Mouse (Mus musculus) MEL (cell line): Measurements from ENCODE around the gene H2afv. TPM values are rescaled to one million over a fixed set of nuclear protein-coding genes. Genes with fewer than 3 reads are reported as not detected.

Source experiments
- DNase-seq: peaks from one replicate; pipeline ENCODE4 v3.0.0; 2011; ENCODE audit warnings: low read depth, low spot score
- H3K27ac ChIP-seq: 2 replicates; pipeline ENCODE4 v1.5.1; 2012; ENCODE audit warnings: low read depth, mild to moderate bottlenecking, control low read depth, low read length, moderate library complexity; ENCODE audit not compliant: control insufficient read depth
- H3K27me3 ChIP-seq, 2 experiments: fragments of 150-350 bp in 1 of 2; sonication (generic) in 1 of 2; 2 replicates each; pipeline ENCODE4 v1.6.1; 2012; ENCODE audit warnings: low read length in 2 of 2, mild to moderate bottlenecking in 2 of 2, improper control_type of control experiment in 1 of 2, moderate library complexity in 1 of 2; ENCODE audit not compliant: insufficient read depth in 2 of 2, control insufficient read depth in 1 of 2
- H3K36me3 ChIP-seq, 2 experiments: 2 replicates each; pipeline ENCODE4 v1.6.1; 2012 to 2014; ENCODE audit warnings: low read length in 2 of 2, improper control_type of control experiment in 1 of 2, inconsistent platforms in 1 of 2, mild to moderate bottlenecking in 1 of 2; ENCODE audit not compliant: insufficient read depth in 2 of 2, control insufficient read depth in 1 of 2
- H3K4me1 ChIP-seq, 2 experiments: fragments of 150-350 bp in 1 of 2; sonication (generic) in 1 of 2; 2 replicates each; pipeline ENCODE4 v1.6.1; 2012; ENCODE audit warnings: low read length in 2 of 2, improper control_type of control experiment in 1 of 2, mild to moderate bottlenecking in 1 of 2; ENCODE audit not compliant: insufficient read depth in 2 of 2, control insufficient read depth in 1 of 2
- H3K4me3 ChIP-seq, 2 experiments: fragments of 150-350 bp in 1 of 2; sonication (generic) in 1 of 2; 2 replicates each; pipeline ENCODE4 v1.5.1; 2012; ENCODE audit warnings: low read depth in 2 of 2, low read length in 2 of 2, mild to moderate bottlenecking in 2 of 2, moderate library complexity in 2 of 2, control low read depth in 1 of 2, improper control_type of control experiment in 1 of 2; ENCODE audit not compliant: control insufficient read depth in 1 of 2, insufficient read depth in 1 of 2
- H3K79me2 ChIP-seq: 2 replicates; pipeline ENCODE4 v1.6.1; 2012; ENCODE audit warnings: mild to moderate bottlenecking, low read length, moderate library complexity; ENCODE audit not compliant: control insufficient read depth, poor library complexity, insufficient read depth
- H3K9ac ChIP-seq: 2 replicates; pipeline ENCODE4 v1.6.1; 2012; ENCODE audit warnings: low read depth, mild to moderate bottlenecking, control low read depth, low read length, moderate library complexity; ENCODE audit not compliant: control insufficient read depth, poor library complexity, severe bottlenecking
- H3K9me3 ChIP-seq: fragments of 150-350 bp; sonication (generic); replicated peaks from 2 replicates; pipeline ENCODE4 v1.6.1; 2012; ENCODE audit warnings: mild to moderate bottlenecking, low read length, improper control_type of control experiment, moderate library complexity; ENCODE audit not compliant: insufficient read depth
- BHLHE40 ChIP-seq: IDR thresholded peaks from 2 replicates; pipeline ENCODE4 v1.6.1; 2012; ENCODE audit warnings: low read depth, mild to moderate bottlenecking, inconsistent platforms, low read length, improper control_type of control experiment, borderline replicate concordance
- ELF1 ChIP-seq: IDR thresholded peaks from 2 replicates; pipeline ENCODE4 v1.6.1; 2014; ENCODE audit warnings: low read depth, mild to moderate bottlenecking, inconsistent platforms, low read length, improper control_type of control experiment, moderate library complexity
- EP300 ChIP-seq, 2 experiments: IDR thresholded peaks; 2 replicates each; pipeline ENCODE4 v1.6.1; 2011; ENCODE audit warnings: improper control_type of control experiment in 2 of 2, low read length in 2 of 2, low read depth in 1 of 2, mild to moderate bottlenecking in 1 of 2
- ETS1 ChIP-seq: IDR thresholded peaks from 2 replicates; pipeline ENCODE4 v1.6.1; 2012; ENCODE audit warnings: low read depth, mild to moderate bottlenecking, inconsistent platforms, low read length, improper control_type of control experiment, moderate library complexity
- GABPA ChIP-seq: IDR thresholded peaks from 2 replicates; pipeline ENCODE4 v1.6.1; 2012; ENCODE audit warnings: low read depth, mild to moderate bottlenecking, inconsistent platforms, low read length, improper control_type of control experiment, moderate library complexity
- GATA1 ChIP-seq: IDR thresholded peaks from 2 replicates; pipeline ENCODE4 v1.6.1; 2011; ENCODE audit warnings: low read depth, low read length, improper control_type of control experiment
- HCFC1 ChIP-seq: IDR thresholded peaks from 2 replicates; pipeline ENCODE4 v1.6.1; 2012; ENCODE audit warnings: low read depth, mild to moderate bottlenecking, inconsistent platforms, low read length, improper control_type of control experiment, moderate library complexity
- KAT2A ChIP-seq: conservative IDR thresholded peaks from 2 replicates; pipeline ENCODE4 v1.6.1; 2012; ENCODE audit warnings: low read depth, low read length, improper control_type of control experiment, inconsistent platforms
- MAFK ChIP-seq: IDR thresholded peaks from 2 replicates; pipeline ENCODE4 v1.6.1; 2011; ENCODE audit warnings: low read depth, mild to moderate bottlenecking, low read length, improper control_type of control experiment, borderline replicate concordance
- MAX ChIP-seq: IDR thresholded peaks from 2 replicates; pipeline ENCODE4 v1.6.1; 2011; ENCODE audit warnings: low read length, improper control_type of control experiment
- MAZ ChIP-seq: IDR thresholded peaks from 2 replicates; pipeline ENCODE4 v1.6.1; 2012; ENCODE audit warnings: low read depth, mild to moderate bottlenecking, inconsistent platforms, low read length, improper control_type of control experiment
- MEF2A ChIP-seq: IDR thresholded peaks from 2 replicates; pipeline ENCODE4 v1.6.1; 2014; ENCODE audit warnings: low read depth, mild to moderate bottlenecking, inconsistent platforms, low read length, improper control_type of control experiment; ENCODE audit not compliant: poor library complexity, insufficient replicate concordance, severe bottlenecking; ENCODE audit errors: extremely low read depth
- MYC ChIP-seq: IDR thresholded peaks from 2 replicates; pipeline ENCODE4 v1.6.1; 2011; ENCODE audit warnings: low read depth, mild to moderate bottlenecking, low read length, improper control_type of control experiment, moderate library complexity
- NRF1 ChIP-seq: IDR thresholded peaks from 2 replicates; pipeline ENCODE4 v1.6.1; 2014; ENCODE audit warnings: low read depth, mild to moderate bottlenecking, inconsistent platforms, low read length, improper control_type of control experiment, moderate library complexity; ENCODE audit not compliant: poor library complexity, insufficient read depth, severe bottlenecking
- POLR2A ChIP-seq, 2 experiments: IDR thresholded peaks; 2 replicates each; pipeline ENCODE4 v1.6.1; 2011 to 2012; ENCODE audit warnings: low read length in 2 of 2, mild to moderate bottlenecking in 2 of 2, control low read depth in 1 of 2, improper control_type of control experiment in 1 of 2, low read depth in 1 of 2, moderate library complexity in 1 of 2; ENCODE audit not compliant: control insufficient read depth in 1 of 2, insufficient read depth in 1 of 2, poor library complexity in 1 of 2
- POLR2AphosphoS2 ChIP-seq: IDR thresholded peaks from 2 replicates; pipeline ENCODE4 v1.6.1; 2011; ENCODE audit warnings: low read length, improper control_type of control experiment
- POLR2AphosphoS5 ChIP-seq: IDR thresholded peaks from 2 replicates; pipeline ENCODE4 v1.6.1; 2012; ENCODE audit warnings: low read depth, borderline replicate concordance, mild to moderate bottlenecking, inconsistent platforms, low read length, moderate library complexity, mixed read lengths
- RCOR1 ChIP-seq: IDR thresholded peaks from 2 replicates; pipeline ENCODE4 v1.6.1; 2012; ENCODE audit warnings: low read depth, mild to moderate bottlenecking, inconsistent platforms, low read length, improper control_type of control experiment
- TAL1 ChIP-seq: IDR thresholded peaks from 2 replicates; pipeline ENCODE4 v1.6.1; 2012; ENCODE audit warnings: mild to moderate bottlenecking, inconsistent platforms, low read length, moderate library complexity, mixed read lengths
- TBP ChIP-seq: IDR thresholded peaks from 2 replicates; pipeline ENCODE4 v1.8.0; 2011; ENCODE audit warnings: low read depth, low read length, improper control_type of control experiment
- TCF12 ChIP-seq: IDR thresholded peaks from 2 replicates; pipeline ENCODE4 v1.6.1; 2014; ENCODE audit warnings: low read depth, mild to moderate bottlenecking, inconsistent platforms, low read length, improper control_type of control experiment, moderate library complexity
- UBTF ChIP-seq: IDR thresholded peaks from 2 replicates; pipeline ENCODE4 v1.6.1; 2012; ENCODE audit warnings: low read depth, mild to moderate bottlenecking, inconsistent platforms, low read length, improper control_type of control experiment, moderate library complexity, borderline replicate concordance; ENCODE audit not compliant: insufficient read depth
- USF1 ChIP-seq: IDR thresholded peaks from 2 replicates; pipeline ENCODE4 v1.6.1; 2014; ENCODE audit warnings: low read depth, mild to moderate bottlenecking, inconsistent platforms, low read length, improper control_type of control experiment, moderate library complexity
- USF2 ChIP-seq, 2 experiments: IDR thresholded peaks; 2 replicates each; pipeline ENCODE4 v1.6.1; 2011 to 2012; ENCODE audit warnings: improper control_type of control experiment in 2 of 2, low read length in 2 of 2, borderline replicate concordance in 1 of 2, inconsistent platforms in 1 of 2, low read depth in 1 of 2, mild to moderate bottlenecking in 1 of 2; ENCODE audit not compliant: insufficient read depth in 1 of 2
- ZC3H11A ChIP-seq: IDR thresholded peaks from 2 replicates; pipeline ENCODE4 v1.6.1; 2012; ENCODE audit warnings: low read depth, mild to moderate bottlenecking, inconsistent platforms, low read length, improper control_type of control experiment
- ZMIZ1 ChIP-seq: IDR thresholded peaks from 2 replicates; pipeline ENCODE4 v1.6.1; 2012; ENCODE audit warnings: low read depth, mild to moderate bottlenecking, inconsistent platforms, low read length, improper control_type of control experiment, moderate library complexity
- ZNF384 ChIP-seq: IDR thresholded peaks from 2 replicates; pipeline ENCODE4 v1.6.1; 2012; ENCODE audit warnings: low read depth, mild to moderate bottlenecking, inconsistent platforms, low read length, improper control_type of control experiment
- polyA plus RNA-seq, 2 experiments: library from polyadenylated mRNA; stranded (reverse) in 1 of 2; unstranded in 1 of 2; fragments of >175 nt in 1 of 2; fragments of >200 nt in 1 of 2; gene quantifications; 2 replicates each; pipeline versions ENCODE4 v1.2.1 to v1.2.4; 2012; ENCODE audit warnings: low replicate concordance in 2 of 2, low read depth in 1 of 2; ENCODE audit not compliant: insufficient read length in 2 of 2, insufficient read depth in 1 of 2, missing spikeins in 1 of 2
- total RNA-seq: library from RNA; depleted of rRNA; stranded (reverse); fragments of 300-350 nt; gene quantifications from 2 replicates; pipeline ENCODE4 v1.2.3, GENCODE M21; 2012

The H2afv gene
- total and polyA plus RNA-seq, 3 experiments: 97.2 to 159 TPM; not detected in 1

- Histone ChIP-seq H3K79me2 (peaks cover 64% of the 10 kb centered on the region), H3K9me3 (no peaks in the 10 kb centered on the region), H3K27ac (no peak overlapping the region)
- no peak for TF ChIP-seq MEF2A
- TF ChIP-seq ZC3H11A: no peak
- TF ChIP-seq MAX: 0 out of 2 replicates have a peak, but pooled peaks have one; percentile 18
- peak; percentile 90 for TF ChIP-seq ZNF384
- TF ChIP-seq ETS1: no peak
- no peak for TF ChIP-seq GABPA
- TF ChIP-seq POLR2AphosphoS2: no peak
- TF ChIP-seq RCOR1: no peak
- TF ChIP-seq POLR2A (IDR thresholded peaks at IDR 0.05; ENCODE audit: control insufficient read depth in 1 of 2, insufficient read depth in 1 of 2, low read depth in 1 of 2, low read length in 2 of 2, poor library complexity in 1 of 2): no peak
- no peak for TF ChIP-seq ELF1
- TF ChIP-seq POLR2AphosphoS5: no peak
- TF ChIP-seq MAZ: no peak
- no peak for TF ChIP-seq MAFK
- no peak for TF ChIP-seq USF2 (IDR thresholded peaks at IDR 0.05; ENCODE audit: borderline replicate concordance in 1 of 2, insufficient read depth in 1 of 2, low read depth in 1 of 2, low read length in 2 of 2)
- TF ChIP-seq, all 39 proteins: peak for 2
- H3K9ac ChIP-seq: peak overlapping the region; percentile 20
- peak overlapping the region; percentile 28 to 76 for H3K4me3 ChIP-seq
- H3K27me3 ChIP-seq: no peaks in the 10 kb centered on the region
- H3K36me3 ChIP-seq: peaks cover 6 to 40% of the 10 kb centered on the region in 2 experiments; a peak in 3 of 4 replicates
- DNase-seq: no peak
- peaks cover 16 to 26% of the 10 kb centered on the region in 2 experiments; a peak in 3 of 4 replicates for H3K4me1 ChIP-seq
These were observed 27.2 kb upstream of the H2afv start for GRCm38 (mm10) chr11:6471493-6471892.

DNA sequence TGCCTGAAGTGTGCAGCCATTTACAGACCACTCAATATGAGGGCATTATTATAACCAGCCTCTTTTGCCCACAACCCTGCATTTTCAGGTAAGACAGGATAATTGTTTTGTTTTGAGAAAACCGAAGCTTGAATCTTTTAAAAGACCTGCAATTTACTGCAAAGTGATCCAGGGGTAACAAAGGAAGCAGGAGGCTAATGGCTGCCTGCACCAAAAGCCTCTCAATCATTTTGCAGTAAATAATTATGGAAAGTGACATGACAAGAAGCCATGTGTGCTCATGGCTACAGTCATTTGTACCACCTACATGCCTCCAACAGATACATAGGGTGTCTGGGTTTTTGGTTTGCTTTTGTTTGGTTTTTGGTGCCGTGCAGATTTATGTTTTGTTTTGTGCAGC is 26.8 kb upstream of the H2afv start:
- Histone ChIP-seq H3K4me3 (peak overlapping the region; percentile 10 to 76), H3K27ac (no peak overlapping the region), H3K4me1 (peaks cover 16 to 26% of the 10 kb centered on the region in 2 experiments; a peak in 3 of 4 replicates), H3K27me3 (no peaks in the 10 kb centered on the region), H3K9ac (peak overlapping the region; percentile 3), H3K36me3 (peaks cover 6 to 40% of the 10 kb centered on the region in 2 experiments; a peak in 3 of 4 replicates), H3K9me3 (no peaks in the 10 kb centered on the region), H3K79me2 (peaks cover 61% of the 10 kb centered on the region)
- TF ChIP-seq ZMIZ1 (no peak), USF1 (no peak), GATA1 (no peak), TAL1 (no peak), MAX (no peak), BHLHE40 (no peak), EP300 (IDR thresholded peaks at IDR 0.05; ENCODE audit: low read depth in 1 of 2, low read length in 2 of 2) (no peak), KAT2A (no peak), NRF1 (no peak), UBTF (no peak), MAZ (no peak), MAFK (no peak), HCFC1 (no peak), MYC (no peak), TBP (no peak), TCF12 (no peak)
- DNase-seq: no peak
